Mouse (Mus musculus): ENCODE data around the gene 6030408B16Rik. TPM values are rescaled to one million over a fixed set of nuclear protein-coding genes. Genes with fewer than 3 reads are reported as not detected.
"Not testable (repeated sequence)": the region's sequence is repeated elsewhere in the genome, so short reads cannot be mapped to it uniquely, and the experiment has no call there.

The 6030408B16Rik gene
- polyA plus RNA-seq, 1 experiment from 2014 or later, result 50.0 TPM

DNA sequence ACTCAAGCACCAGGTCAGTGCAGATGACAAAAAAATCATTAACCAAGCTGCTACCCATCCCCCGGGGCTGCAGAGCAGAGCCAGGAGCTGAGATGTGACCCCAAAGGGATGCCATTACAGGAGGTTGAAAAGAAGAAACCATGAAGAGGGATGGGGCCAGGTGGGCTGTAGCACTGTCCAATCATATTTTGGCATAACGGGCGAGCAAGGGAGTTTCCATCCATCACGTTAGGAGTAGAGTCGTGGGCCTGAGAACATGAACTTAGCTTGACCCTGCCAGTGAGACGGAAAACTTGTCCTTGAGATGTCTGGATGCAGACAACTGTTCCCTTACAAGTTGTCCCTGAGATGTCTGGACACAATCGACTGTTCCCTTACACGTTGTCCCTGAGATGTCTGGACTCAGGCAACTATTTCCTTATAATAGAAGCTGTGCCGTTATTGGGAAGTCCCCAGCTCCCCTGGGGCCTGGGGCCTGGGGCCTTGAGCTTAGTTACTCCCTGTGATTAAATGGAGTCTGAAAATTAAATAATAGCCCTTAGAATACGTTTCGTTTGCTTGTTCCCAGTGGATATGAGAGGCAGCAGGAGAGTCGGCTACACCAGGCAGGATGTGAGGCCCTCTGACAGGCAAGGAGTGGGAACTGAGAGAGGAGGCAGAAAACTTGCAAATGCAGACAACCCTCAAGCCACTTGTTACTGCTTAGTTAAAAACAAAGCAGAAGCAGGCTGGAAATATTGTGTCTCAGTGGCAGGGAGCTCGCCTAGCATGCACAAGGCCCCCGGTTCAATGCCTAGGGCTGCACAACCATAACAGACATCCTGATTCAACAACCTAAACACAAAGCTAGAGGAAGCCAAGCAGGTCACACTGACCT is 26.1 kb downstream of the 6030408B16Rik start:
- 40% methylated on average over 14 of the region's 14 CpGs for WGBS
- no peaks in the 10 kb centered on the region for H3K36me3 ChIP-seq
- H3K4me2 ChIP-seq, result no peak overlapping the region
- H3K9me3 ChIP-seq, result no peaks in the 10 kb centered on the region
- peaks cover 30% of the 10 kb centered on the region for H3K4me1 ChIP-seq
- H3K9ac ChIP-seq, result no peak overlapping the region
- H3K27me3 ChIP-seq, result no peaks in the 10 kb centered on the region
- no peak overlapping the region for H3K4me3 ChIP-seq
- no peak for ATAC-seq (ENCODE audit: borderline replicate concordance, extremely low read depth, low FRiP score, low TSS enrichment)
- H3K27ac ChIP-seq, result no peak overlapping the region

GRCm38 (mm10) chr15:101320010-101320617 is 27.1 kb downstream of the 6030408B16Rik start:
- H3K9ac ChIP-seq, result no peak overlapping the region
- no peaks in the 10 kb centered on the region for H3K36me3 ChIP-seq
- no peak overlapping the region for H3K4me2 ChIP-seq
- H3K27me3 ChIP-seq, result no peaks in the 10 kb centered on the region
- peak overlapping the region; percentile 55 for H3K27ac ChIP-seq
- no peaks in the 10 kb centered on the region for H3K9me3 ChIP-seq
- no peak for ATAC-seq (ENCODE audit: borderline replicate concordance, extremely low read depth, low FRiP score, low TSS enrichment)
- H3K4me1 ChIP-seq, result peaks cover 30% of the 10 kb centered on the region
- no peak overlapping the region for H3K4me3 ChIP-seq
- 68% methylated on average over 6 of the region's 6 CpGs for WGBS

GRCm38 (mm10) chr15:101320618-101321041 is 27.6 kb downstream of the 6030408B16Rik start:
- no peak overlapping the region for H3K4me2 ChIP-seq
- H3K4me1 ChIP-seq, result peaks cover 28% of the 10 kb centered on the region
- H3K27ac ChIP-seq, result peak overlapping the region; percentile 55
- ATAC-seq (ENCODE audit: borderline replicate concordance, extremely low read depth, low FRiP score, low TSS enrichment), result no peak
- H3K27me3 ChIP-seq, result no peaks in the 10 kb centered on the region
- no peaks in the 10 kb centered on the region for H3K9me3 ChIP-seq
- H3K9ac ChIP-seq, result no peak overlapping the region
- no peaks in the 10 kb centered on the region for H3K36me3 ChIP-seq
- H3K4me3 ChIP-seq, result no peak overlapping the region
- WGBS, result 30% methylated on average over 6 of the region's 6 CpGs

DNA sequence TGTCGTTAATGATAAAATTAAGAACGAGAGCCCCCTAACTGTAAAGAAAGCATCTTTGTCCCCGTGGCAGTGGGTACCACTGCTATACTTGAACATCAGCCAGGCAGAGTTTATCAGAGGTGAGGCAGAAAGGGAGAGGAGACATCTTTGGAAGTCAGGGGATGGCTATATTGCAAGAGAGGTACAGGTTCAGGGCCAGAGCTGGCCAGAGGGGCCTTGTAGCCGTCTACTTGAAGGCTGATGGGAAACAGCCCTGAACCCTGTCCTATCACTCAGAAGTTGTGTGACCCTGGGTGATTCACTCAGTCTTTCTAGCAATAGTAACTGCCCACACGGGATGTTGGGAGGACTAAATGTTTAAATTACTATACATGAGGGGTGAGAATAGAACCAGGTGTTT is 28.1 kb downstream of the 6030408B16Rik start:
- Histone ChIP-seq H3K4me3 (no peak overlapping the region), H3K9me3 (no peaks in the 10 kb centered on the region), H3K4me2 (no peak overlapping the region), H3K27me3 (no peaks in the 10 kb centered on the region), H3K4me1 (peaks cover 30% of the 10 kb centered on the region), H3K27ac (peak overlapping the region; percentile 55; the same call in 1 of the 2 replicates), H3K9ac (no peak overlapping the region), H3K36me3 (no peaks in the 10 kb centered on the region)
- WGBS, result 23% methylated on average over 5 of the region's 5 CpGs
- no peak for ATAC-seq (ENCODE audit: borderline replicate concordance, extremely low read depth, low FRiP score, low TSS enrichment)

- ATAC-seq (ENCODE audit: borderline replicate concordance, extremely low read depth, low FRiP score, low TSS enrichment), result no peak
- Histone ChIP-seq H3K4me1 (peaks cover 33% of the 10 kb centered on the region), H3K4me2 (no peak overlapping the region), H3K27ac (no peak overlapping the region), H3K36me3 (no peaks in the 10 kb centered on the region), H3K9ac (no peak overlapping the region), H3K27me3 (no peaks in the 10 kb centered on the region), H3K9me3 (no peaks in the 10 kb centered on the region), H3K4me3 (no peak overlapping the region)
- WGBS, result 82% methylated on average over 5 of the region's 5 CpGs
Measured at GRCm38 (mm10) chr15:101322106-101322505, 29.1 kb downstream of the 6030408B16Rik start.

DNA sequence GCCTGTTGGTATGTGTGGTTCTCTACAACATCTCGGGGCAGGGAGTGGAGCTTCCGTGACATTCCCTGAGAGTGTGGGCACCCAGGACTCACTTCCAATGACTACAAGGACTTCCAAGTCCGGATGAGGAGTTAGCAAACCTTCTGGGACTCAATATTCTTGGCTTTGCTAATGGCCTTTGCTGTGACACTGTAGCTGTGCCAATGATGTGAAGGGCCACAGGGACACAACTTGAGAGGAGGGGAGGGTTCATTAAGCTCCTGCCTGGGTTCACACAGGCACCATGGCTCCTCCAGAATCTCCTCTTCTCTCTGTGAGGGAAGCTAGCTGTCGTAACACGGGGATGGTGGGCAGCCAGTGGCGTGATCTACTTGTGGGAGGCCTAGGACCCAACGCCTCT is 29.6 kb downstream of the 6030408B16Rik start:
- Histone ChIP-seq H3K27ac (no peak overlapping the region), H3K9ac (no peak overlapping the region), H3K4me1 (peaks cover 31% of the 10 kb centered on the region), H3K9me3 (no peaks in the 10 kb centered on the region), H3K36me3 (no peaks in the 10 kb centered on the region), H3K4me2 (no peak overlapping the region), H3K4me3 (no peak overlapping the region), H3K27me3 (no peaks in the 10 kb centered on the region)
- ATAC-seq (ENCODE audit: borderline replicate concordance, extremely low read depth, low FRiP score, low TSS enrichment), result no peak
- 87% methylated on average over 7 of the region's 7 CpGs for WGBS

- 92% methylated on average over 5 of the region's 5 CpGs for WGBS
- Histone ChIP-seq H3K9ac (no peak overlapping the region), H3K9me3 (no peaks in the 10 kb centered on the region), H3K27ac (no peak overlapping the region), H3K36me3 (no peaks in the 10 kb centered on the region), H3K4me3 (no peak overlapping the region), H3K4me2 (no peak overlapping the region), H3K4me1 (peaks cover 31% of the 10 kb centered on the region), H3K27me3 (no peaks in the 10 kb centered on the region)
- no peak for ATAC-seq (ENCODE audit: borderline replicate concordance, extremely low read depth, low FRiP score, low TSS enrichment)
Measured at GRCm38 (mm10) chr15:101323511-101323910, 30.5 kb downstream of the 6030408B16Rik start.

- not testable (repeated sequence) for H3K36me3 ChIP-seq; H3K27ac ChIP-seq; H3K27me3 ChIP-seq; ATAC-seq (ENCODE audit: borderline replicate concordance, extremely low read depth, low FRiP score, low TSS enrichment); H3K9me3 ChIP-seq; H3K4me2 ChIP-seq; H3K4me3 ChIP-seq; H3K9ac ChIP-seq
- H3K4me1 ChIP-seq, result peaks cover 38% of the 10 kb centered on the region
Measured at GRCm38 (mm10) chr15:101324409-101324808, 31.4 kb downstream of the 6030408B16Rik start.

- no peak for ATAC-seq (ENCODE audit: borderline replicate concordance, extremely low read depth, low FRiP score, low TSS enrichment)
- Histone ChIP-seq H3K4me1 (peaks cover 33% of the 10 kb centered on the region), H3K4me2 (no peak overlapping the region), H3K27ac (0 out of 2 replicates have a peak overlapping the region, but pooled peaks have one; percentile 16), H3K4me3 (no peak overlapping the region), H3K9me3 (no peaks in the 10 kb centered on the region), H3K9ac (no peak overlapping the region), H3K27me3 (no peaks in the 10 kb centered on the region), H3K36me3 (no peaks in the 10 kb centered on the region)
- WGBS, result 45% methylated on average over 10 of the region's 10 CpGs
Measured at GRCm38 (mm10) chr15:101325991-101326534, 33.1 kb downstream of the 6030408B16Rik start.

DNA sequence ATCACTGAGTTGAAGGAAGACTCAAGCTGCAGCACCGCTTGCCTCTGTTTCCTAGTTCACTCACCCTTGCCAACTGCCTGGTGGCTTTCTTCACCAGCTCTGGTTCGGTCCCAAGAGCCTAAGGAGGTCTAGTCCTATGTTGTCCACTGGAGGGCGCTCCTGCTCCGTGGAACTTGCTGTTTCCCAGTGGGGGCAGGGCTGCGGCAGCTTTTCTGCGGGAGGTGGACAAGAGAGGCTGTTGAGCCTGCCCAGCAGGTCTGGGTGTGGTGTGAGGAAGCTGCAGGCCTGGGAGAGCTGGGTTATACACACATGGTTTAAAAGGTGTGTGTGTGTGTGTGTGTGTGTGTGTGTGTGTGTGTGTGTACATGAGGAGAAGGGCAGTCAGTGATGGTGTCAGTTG is 34.3 kb downstream of the 6030408B16Rik start:
- ATAC-seq (ENCODE audit: borderline replicate concordance, extremely low read depth, low FRiP score, low TSS enrichment), result peak; percentile 63
- peak overlapping the region; percentile 35 for H3K27ac ChIP-seq
- no peaks in the 10 kb centered on the region for H3K27me3 ChIP-seq
- H3K9ac ChIP-seq, result no peak overlapping the region
- 4% methylated on average over 6 of the region's 6 CpGs for WGBS
- peaks cover 38% of the 10 kb centered on the region for H3K4me1 ChIP-seq
- no peak overlapping the region for H3K4me2 ChIP-seq
- no peaks in the 10 kb centered on the region for H3K9me3 ChIP-seq
- no peaks in the 10 kb centered on the region for H3K36me3 ChIP-seq
- no peak overlapping the region for H3K4me3 ChIP-seq

DNA sequence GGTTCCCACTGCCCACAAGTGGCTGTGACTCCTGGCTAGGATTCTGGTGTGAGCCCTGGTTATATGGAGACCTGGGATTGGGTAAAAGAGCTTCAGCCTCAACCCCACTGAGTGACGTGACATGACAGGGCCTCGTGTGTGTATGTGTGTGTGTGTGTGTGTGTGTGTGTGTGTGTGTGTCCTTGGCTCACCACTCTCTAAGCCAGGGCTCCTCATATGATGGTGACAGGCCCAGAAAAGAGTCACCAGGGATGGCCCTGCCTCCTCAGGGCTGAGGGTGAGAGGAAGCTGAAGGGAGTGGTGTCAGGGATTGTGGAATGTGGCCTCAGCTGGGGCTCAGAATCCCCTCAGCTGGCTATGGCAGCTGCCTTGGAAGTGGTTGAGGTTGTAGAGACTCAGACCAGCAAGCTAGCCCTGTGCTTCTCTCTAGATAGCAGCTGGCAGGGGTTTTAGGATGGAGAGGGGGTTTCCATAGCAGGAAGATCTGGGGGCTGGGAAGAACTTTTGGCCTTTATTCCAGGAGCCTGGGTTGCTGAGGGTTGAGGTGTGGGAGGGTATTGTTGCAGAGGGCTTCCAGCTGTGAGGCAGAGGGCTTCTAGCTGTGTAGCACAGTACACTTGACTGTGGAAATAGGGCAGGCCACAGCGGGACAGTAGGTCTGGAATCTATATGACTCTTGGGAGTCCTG is 36.0 kb downstream of the 6030408B16Rik start:
- Histone ChIP-seq H3K36me3 (no peaks in the 10 kb centered on the region), H3K9me3 (no peaks in the 10 kb centered on the region), H3K4me1 (peaks cover 51% of the 10 kb centered on the region), H3K27ac (no peak overlapping the region), H3K27me3 (no peaks in the 10 kb centered on the region), H3K4me2 (no peak overlapping the region), H3K4me3 (no peak overlapping the region), H3K9ac (no peak overlapping the region)
- ATAC-seq (ENCODE audit: borderline replicate concordance, extremely low read depth, low FRiP score, low TSS enrichment), result no peak
- 45% methylated on average over 3 of the region's 3 CpGs for WGBS

DNA sequence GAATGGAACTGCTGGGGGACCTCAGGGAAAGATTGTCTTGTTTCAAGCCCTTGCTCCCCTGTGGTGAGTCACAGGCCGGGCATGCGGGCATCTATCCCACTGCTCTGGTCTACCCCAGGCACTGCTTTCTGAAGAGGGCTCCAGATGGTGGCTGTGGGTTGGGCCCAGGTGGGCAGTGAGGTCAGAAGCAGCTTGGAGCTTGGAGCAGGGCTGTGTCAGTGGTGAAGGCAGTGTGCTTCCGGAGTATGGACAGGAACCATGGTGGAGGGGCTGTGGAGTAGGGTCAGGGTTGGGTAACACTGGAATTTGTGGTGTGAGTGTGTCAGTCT is 36.5 kb downstream of the 6030408B16Rik start:
- WGBS, result 61% methylated on average over 3 of the region's 3 CpGs

More for the DNA sequence above, 36.5 kb downstream of the 6030408B16Rik start:
- H3K36me3 ChIP-seq, result no peaks in the 10 kb centered on the region
- H3K27ac ChIP-seq, result no peak overlapping the region
- H3K4me3 ChIP-seq, result no peak overlapping the region
- H3K27me3 ChIP-seq, result no peaks in the 10 kb centered on the region
- peaks cover 51% of the 10 kb centered on the region for H3K4me1 ChIP-seq
- H3K4me2 ChIP-seq, result no peak overlapping the region
- no peaks in the 10 kb centered on the region for H3K9me3 ChIP-seq
- no peak; the same call in 1 of the 2 replicates for ATAC-seq (ENCODE audit: borderline replicate concordance, extremely low read depth, low FRiP score, low TSS enrichment)
- no peak overlapping the region for H3K9ac ChIP-seq

Data from lung, embryonic 15.5 days (tissue).